Mouse (Mus musculus) G1E (cell line): ENCODE data around the gene Phrf1.

Source experiments
- CTCF ChIP-seq: IDR thresholded peaks from 2 replicates; pipeline ENCODE4 v1.5.1; 2012; ENCODE audit warnings: low read depth, low read length, inconsistent platforms, mixed read lengths
- GATA2 ChIP-seq: IDR thresholded peaks from 2 replicates; pipeline ENCODE4 v1.6.1; 2012; ENCODE audit warnings: low read depth, low read length, inconsistent platforms, borderline replicate concordance

- TF ChIP-seq CTCF (no peak), GATA2 (no peak)
Observed at GRCm38 (mm10) chr7:141281442-141281841, 52.9 kb downstream of the Phrf1 start.
